Mouse (Mus musculus): ENCODE measurements around the gene Elp5.

Gene Elp5

DNA sequence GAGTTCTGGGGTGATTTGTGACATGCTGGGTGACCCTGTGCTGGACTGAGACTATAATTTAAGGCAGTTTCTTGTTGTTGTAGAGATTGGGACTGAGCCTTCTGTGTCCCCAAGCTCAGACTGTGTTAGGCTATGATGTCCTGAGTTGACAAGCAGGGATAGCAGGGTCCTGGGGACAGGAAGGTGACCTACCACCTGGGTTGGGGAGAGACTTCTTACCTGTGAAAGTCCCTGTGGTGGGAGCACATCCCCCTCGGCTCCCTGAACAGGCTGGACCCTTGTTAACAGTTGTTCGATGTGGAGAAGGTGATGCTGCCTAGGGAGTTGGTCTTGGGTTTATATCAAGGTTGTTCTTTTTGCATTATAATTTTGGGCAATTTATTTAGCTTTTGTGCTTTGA lies 20.2 kb upstream of the Elp5 start:
- Histone ChIP-seq H3K27me3 (ENCODE audit: control insufficient read depth, insufficient read depth, low read length, poor library complexity, severe bottlenecking) (no peaks in the 10 kb centered on the region), H3K36me3 (ENCODE audit: control insufficient read depth, insufficient read depth, low read length, poor library complexity, severe bottlenecking) (peaks cover 12% of the 10 kb centered on the region)
- no peak for DNase-seq (ENCODE audit: low read depth, low spot score)

DNA sequence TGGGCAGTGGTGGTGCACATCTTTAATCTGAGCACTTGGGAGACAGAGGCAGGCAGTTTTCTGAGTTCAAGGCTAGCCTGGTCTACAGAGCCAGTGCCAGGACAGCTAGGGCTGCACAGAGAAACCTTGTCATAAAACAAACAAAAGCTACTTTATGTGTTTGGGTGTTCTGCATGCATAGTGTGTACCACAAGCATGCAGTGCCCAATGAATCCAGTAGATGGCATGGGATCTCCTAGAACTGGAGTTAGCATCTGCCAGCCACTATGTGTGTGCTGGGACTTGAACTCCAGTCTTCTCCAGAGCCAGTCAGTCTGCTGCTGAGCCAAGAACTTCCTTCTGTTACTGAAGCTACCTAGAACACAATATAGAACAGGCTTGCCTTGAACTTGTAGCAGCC lies 19.5 kb upstream of the Elp5 start:
- no peaks in the 10 kb centered on the region for H3K27me3 ChIP-seq (ENCODE audit: control insufficient read depth, insufficient read depth, low read length, poor library complexity, severe bottlenecking)
- DNase-seq (ENCODE audit: low read depth, low spot score) = peak; percentile 78
- H3K36me3 ChIP-seq (ENCODE audit: control insufficient read depth, insufficient read depth, low read length, poor library complexity, severe bottlenecking) = peaks cover 12% of the 10 kb centered on the region

DNA sequence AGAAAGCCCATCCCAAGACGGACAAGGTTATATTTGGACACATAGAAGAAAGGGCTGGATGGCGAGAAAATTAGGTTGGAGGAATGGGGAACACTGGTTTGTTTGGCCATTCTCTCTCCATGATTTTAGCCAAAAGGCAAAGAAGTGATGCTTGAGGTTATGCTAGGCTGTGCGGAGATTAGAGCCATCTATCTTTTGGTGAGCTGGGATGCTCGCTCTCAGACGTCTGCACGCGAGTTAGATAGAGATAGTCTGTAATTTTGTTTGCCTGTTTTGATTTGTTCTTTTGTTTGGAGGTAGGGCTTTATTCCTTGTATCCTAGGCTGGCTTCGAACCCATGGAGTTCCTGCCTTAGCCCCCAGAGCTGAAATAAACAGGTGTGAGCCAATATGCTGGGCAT lies 18.8 kb upstream of the Elp5 start:
- Histone ChIP-seq H3K27me3 (ENCODE audit: control insufficient read depth, insufficient read depth, low read length, poor library complexity, severe bottlenecking) (no peaks in the 10 kb centered on the region), H3K36me3 (ENCODE audit: control insufficient read depth, insufficient read depth, low read length, poor library complexity, severe bottlenecking) (peaks cover 10% of the 10 kb centered on the region)
- DNase-seq (ENCODE audit: low read depth, low spot score) = no peak

DNA sequence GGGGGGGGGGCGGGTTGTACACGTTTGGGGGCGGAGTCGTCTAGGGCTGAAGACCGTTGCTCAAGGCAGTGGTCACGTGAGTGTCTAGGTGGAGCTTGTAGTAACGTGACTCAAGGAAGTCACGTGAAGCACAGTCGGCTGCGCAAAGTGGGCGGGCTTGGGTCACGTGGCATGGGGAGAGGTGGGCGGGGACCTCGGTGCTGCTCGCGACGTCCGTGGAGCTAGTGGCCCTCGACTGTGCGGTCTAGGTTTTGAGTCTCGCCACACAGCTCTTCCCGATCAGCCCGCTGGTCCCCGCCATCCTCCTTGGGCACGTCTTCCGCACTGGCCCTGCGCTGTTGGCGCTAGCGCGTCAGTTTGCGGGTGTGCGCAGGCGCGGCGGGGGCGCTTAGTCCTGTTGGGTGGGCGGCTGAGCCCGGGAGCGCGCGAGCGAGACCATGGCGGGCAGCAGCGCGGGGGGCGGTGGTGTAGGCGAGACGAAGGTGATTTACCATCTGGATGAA lies 18.1 kb upstream of the Elp5 start, which contains the start of gene Dvl2:
Gene Dvl2 (plus strand): TSS at position 200 of the 503 bp plus-strand sequence.
- peak; percentile 98 for DNase-seq (ENCODE audit: low read depth, low spot score)
- Histone ChIP-seq H3K27me3 (ENCODE audit: control insufficient read depth, insufficient read depth, low read length, poor library complexity, severe bottlenecking) (no peaks in the 10 kb centered on the region), H3K36me3 (ENCODE audit: control insufficient read depth, insufficient read depth, low read length, poor library complexity, severe bottlenecking) (peaks cover 9% of the 10 kb centered on the region)

DNA sequence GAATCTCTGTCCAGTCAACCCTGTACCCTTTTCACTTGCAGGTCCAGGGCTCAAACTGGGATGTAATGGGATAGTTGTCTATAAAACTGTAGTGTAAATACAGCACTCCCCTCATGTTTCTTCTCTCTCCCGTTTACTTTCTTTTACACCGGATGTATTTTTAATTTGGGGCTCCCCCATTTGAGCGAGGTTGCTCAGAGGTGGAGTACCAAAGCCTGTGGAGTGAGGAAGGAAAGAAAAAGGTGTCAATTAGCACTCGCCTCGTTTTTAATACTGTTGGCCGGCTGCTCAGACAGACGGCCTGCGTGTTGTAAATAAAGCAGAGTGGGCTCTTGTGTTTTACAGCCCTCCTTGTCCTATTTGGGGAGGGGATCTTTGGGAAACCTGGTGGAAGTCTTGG lies 17.3 kb upstream of the Elp5 start:
- Histone ChIP-seq H3K36me3 (ENCODE audit: control insufficient read depth, insufficient read depth, low read length, poor library complexity, severe bottlenecking) (peaks cover 11% of the 10 kb centered on the region), H3K27me3 (ENCODE audit: control insufficient read depth, insufficient read depth, low read length, poor library complexity, severe bottlenecking) (no peaks in the 10 kb centered on the region)
- no peak for DNase-seq (ENCODE audit: low read depth, low spot score)

DNA sequence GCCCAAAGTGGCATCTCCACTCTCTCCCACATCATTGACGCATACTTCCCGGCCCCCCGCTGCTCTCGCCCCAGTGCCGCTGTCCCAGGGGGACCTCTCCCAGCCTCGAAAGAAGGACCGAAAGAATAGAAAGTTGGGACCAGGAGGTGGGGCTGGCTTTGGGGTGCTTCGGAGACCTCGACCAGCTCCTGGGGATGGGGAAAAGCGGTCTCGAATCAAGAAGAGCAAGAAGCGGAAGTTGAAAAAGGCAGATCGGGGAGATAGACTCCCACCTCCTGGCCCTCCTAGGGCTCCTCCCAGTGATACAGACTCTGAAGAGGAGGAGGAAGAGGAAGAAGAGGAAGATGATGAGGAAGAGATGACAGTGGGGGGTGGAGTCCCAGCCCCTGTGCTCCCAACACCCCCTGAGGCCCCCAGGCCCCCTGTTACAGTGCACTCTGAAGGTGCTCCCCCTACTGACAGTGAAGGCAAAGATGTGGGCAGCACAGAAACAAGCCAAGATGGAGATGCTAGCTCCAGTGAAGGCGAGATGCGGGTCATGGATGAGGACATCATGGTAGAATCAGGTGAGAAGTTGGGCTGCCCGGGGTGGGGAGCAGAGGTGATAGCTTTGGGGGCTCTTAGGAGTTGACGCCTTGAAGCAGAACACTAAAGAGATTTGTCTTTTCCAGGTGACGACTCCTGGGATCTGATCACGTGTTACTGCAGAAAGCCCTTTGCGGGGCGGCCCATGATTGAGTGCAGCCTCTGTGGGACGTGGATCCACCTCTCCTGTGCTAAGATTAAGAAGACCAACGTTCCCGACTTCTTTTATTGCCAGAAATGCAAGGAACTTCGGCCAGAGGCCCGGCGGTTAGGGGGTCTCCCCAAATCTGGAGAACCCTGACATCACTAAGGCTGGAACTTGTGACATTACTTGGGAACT lies 16.5 kb upstream of the Elp5 start:
- DNase-seq (ENCODE audit: low read depth, low spot score) = peak; percentile 37
- H3K36me3 ChIP-seq (ENCODE audit: control insufficient read depth, insufficient read depth, low read length, poor library complexity, severe bottlenecking) = peaks cover 15% of the 10 kb centered on the region
- H3K27me3 ChIP-seq (ENCODE audit: control insufficient read depth, insufficient read depth, low read length, poor library complexity, severe bottlenecking) = no peaks in the 10 kb centered on the region

DNA sequence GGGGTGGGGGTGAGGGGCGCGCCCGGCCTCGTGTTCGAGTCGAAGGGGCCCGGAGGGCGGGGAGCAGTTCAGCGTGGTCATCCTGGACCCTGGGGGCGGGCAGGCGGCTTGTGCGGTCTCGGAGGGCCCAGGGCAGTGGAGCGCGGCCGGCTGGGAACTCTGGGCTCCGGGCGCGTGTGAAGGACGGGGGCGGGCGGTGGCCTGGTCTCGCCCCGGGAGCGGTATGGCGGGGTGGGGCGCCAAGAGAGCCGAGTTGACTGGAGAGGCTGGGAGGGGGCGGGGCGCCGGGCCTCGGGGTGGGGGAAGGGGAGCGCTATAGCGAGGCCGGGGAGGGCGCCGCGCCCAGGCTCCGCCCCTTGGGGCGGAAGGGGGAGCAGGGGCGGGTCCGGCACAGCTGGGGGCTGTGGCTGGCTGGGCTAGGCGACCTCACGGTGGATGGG lies 14.8 kb upstream of the Elp5 start:
- Histone ChIP-seq H3K27me3 (ENCODE audit: control insufficient read depth, insufficient read depth, low read length, poor library complexity, severe bottlenecking) (no peaks in the 10 kb centered on the region), H3K36me3 (ENCODE audit: control insufficient read depth, insufficient read depth, low read length, poor library complexity, severe bottlenecking) (peaks cover 18% of the 10 kb centered on the region)
- peak; percentile 90 for DNase-seq (ENCODE audit: low read depth, low spot score)

DNA sequence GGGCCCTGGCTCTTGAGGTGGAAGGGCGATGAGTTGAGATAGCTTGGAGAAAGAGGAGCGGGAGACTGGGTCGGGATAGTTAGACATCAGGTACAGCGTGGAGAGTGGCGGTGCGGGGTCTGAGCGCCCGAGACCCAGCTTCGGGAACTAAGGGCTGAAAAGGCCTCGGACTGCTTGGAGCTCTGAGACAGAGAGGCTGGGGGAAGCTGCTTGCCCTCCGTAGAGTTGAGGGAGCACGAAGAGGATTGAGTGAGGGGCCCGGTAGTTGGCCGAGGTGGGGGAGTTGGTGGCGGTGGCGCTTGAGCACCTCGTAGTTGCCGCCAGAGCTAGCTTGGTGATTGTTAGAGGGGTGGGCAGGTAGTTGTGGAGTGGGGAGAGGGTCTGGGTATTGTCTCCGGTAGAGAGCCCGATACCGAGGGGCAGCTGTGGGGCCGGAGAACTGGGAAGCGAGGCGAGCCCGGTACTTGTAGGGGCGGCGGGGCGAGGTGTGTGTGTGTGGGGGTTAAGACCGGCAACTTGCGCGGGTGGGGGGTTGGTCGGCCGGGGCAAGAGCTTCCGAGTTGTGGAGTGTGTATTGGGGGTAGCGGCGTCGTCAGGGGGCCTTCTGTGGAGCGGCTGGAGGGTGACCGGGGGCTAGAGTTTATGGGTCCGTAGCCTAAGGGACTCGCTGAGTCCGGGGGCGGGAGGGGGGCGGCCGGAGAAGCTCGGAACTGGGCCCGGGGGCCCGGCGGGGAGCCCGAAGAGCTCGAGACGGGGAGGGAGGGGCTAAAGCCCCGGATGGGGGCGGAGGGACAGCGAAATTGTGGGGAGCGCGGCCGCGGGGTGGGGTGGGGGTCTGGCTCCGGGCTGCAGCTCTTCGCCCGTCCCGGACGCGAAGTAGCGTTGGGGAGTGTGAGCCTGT lies 14.1 kb upstream of the Elp5 start:
- peak; percentile 74 for DNase-seq (ENCODE audit: low read depth, low spot score)
- Histone ChIP-seq H3K36me3 (ENCODE audit: control insufficient read depth, insufficient read depth, low read length, poor library complexity, severe bottlenecking) (peaks cover 18% of the 10 kb centered on the region), H3K27me3 (ENCODE audit: control insufficient read depth, insufficient read depth, low read length, poor library complexity, severe bottlenecking) (no peaks in the 10 kb centered on the region)

DNA sequence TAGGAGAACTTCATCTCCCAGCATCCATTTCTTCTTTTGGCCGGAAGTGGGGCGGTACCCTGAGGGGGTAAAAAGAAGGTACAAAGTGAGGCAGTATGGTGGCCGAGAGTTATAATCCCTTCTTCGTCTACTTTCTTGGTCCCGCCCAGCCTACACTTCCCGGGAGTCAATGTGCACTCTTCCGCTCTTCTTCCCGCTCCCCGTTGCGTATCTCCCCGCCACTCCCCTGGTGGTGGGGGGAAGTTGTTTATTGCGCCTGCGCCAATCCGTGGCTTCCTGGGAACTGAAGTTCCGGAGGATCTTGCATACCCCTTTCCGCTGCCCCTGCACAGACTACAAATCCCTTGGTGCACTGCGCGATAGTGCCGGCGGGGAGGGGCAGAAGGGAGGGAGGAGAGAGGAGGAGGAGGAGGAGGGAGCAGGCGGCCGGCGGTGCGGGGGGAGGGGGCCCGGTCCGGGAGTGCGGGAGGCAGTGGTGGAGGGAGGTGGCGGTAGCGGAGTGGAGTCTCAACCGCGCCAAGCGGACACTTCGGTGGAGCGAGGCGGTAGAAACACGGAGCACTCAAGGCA lies 13.2 kb upstream of the Elp5 start, which contains the start of gene Phf23:
Gene Phf23 (plus strand): TSS at position 387 of the 570 bp plus-strand sequence.
- DNase-seq (ENCODE audit: low read depth, low spot score) = peak; percentile 98
- Histone ChIP-seq H3K36me3 (ENCODE audit: control insufficient read depth, insufficient read depth, low read length, poor library complexity, severe bottlenecking) (peaks cover 18% of the 10 kb centered on the region), H3K27me3 (ENCODE audit: control insufficient read depth, insufficient read depth, low read length, poor library complexity, severe bottlenecking) (no peaks in the 10 kb centered on the region)

DNA sequence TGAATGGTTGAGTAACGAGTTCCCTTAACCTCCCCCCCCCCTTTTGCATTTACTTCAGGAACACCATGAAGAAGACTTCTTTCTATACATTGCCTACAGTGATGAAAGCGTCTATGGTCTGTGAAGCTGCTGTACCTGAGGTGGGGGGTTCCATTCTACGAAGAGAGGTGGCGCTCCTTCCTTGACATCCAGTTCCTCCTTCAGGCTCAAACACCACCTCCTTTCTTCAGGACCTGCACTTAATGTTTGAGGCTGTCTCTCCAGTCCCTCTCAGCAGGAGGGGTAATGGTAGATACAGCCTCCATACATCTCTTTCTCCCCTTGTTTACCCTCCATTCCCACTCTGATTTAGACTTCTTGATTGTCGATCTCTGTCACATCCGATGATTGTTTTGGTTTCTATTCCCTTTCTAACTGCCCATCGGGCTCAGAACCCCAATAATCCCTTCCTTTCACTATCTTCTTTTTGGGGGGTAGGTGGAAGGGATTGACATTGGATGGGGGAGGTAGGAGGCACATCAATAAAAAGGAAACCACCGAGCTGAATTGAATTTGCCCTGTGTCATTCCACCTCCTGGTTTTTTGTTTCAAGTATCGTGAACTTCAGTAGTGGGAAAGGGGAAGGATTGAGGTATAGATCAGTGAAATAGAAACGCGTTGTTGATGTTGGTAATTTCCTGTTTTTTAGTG lies 12.2 kb upstream of the Elp5 start:
- no peak for DNase-seq (ENCODE audit: low read depth, low spot score)
- H3K36me3 ChIP-seq (ENCODE audit: control insufficient read depth, insufficient read depth, low read length, poor library complexity, severe bottlenecking) = peaks cover 22% of the 10 kb centered on the region
- no peaks in the 10 kb centered on the region; the same call in 1 of the 2 replicates for H3K27me3 ChIP-seq (ENCODE audit: control insufficient read depth, insufficient read depth, low read length, poor library complexity, severe bottlenecking)

DNA sequence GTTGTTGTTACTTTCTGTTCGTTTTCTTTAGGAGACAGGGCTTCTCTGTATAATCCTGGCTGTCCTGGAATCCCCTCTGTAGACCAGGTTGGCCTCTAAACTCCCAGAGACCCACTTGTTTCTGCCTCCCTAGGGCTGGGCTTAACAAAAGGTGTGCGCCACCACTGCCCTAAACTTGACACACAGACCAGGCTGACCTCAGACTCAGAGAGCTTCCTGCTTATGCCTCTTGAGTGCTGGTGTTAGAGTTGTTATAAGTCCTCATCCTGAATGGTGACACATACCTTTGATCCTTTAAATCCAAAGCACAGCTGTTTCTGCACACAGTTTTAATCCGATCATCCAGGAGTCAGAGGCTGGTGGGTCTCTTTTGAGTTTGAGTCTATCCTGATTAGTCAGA lies 10.6 kb upstream of the Elp5 start:
- Histone ChIP-seq H3K36me3 (ENCODE audit: control insufficient read depth, insufficient read depth, low read length, poor library complexity, severe bottlenecking) (peaks cover 15% of the 10 kb centered on the region), H3K27me3 (ENCODE audit: control insufficient read depth, insufficient read depth, low read length, poor library complexity, severe bottlenecking) (no peaks in the 10 kb centered on the region; the same call in 1 of the 2 replicates)
- DNase-seq (ENCODE audit: low read depth, low spot score) = no peak

DNA sequence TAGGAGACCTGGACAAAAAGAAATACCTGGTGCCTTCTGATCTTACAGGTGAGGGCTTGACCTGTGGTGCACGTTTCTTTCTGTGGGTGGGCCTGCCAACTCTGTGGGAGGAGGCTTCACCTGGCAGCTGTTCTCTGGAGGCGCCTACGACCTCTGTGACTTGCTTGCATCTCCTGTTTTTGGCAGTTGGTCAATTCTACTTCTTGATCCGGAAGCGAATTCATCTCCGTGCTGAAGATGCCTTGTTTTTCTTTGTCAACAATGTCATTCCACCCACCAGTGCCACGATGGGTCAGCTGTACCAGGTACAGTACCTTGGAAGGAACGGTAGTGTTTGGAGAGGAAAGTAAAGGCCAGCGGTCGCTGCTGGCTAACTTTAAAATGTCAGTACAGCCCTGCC lies 10.1 kb upstream of the Elp5 start:
- H3K36me3 ChIP-seq (ENCODE audit: control insufficient read depth, insufficient read depth, low read length, poor library complexity, severe bottlenecking) = peaks cover 15% of the 10 kb centered on the region
- DNase-seq (ENCODE audit: low read depth, low spot score) = no peak
- H3K27me3 ChIP-seq (ENCODE audit: control insufficient read depth, insufficient read depth, low read length, poor library complexity, severe bottlenecking) = no peaks in the 10 kb centered on the region; the same call in 1 of the 2 replicates

DNA sequence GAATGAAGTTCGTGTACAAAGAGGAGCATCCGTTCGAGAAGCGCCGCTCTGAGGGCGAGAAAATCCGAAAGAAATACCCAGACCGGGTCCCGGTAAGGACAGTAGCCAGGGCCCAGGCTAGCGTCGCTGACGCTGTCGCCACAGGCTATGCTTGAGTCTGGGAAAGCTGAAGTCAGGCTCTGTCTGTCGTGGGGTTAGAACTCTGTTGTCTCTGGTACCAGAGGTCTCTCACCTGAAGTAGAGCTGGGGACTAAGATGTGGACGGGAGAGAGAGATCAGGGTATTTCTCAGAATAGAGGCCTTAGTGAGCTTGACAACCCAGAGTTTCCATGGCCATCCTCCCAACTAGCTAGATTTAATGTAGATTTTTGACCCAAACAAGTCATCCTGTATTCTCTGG lies 9.4 kb upstream of the Elp5 start:
- DNase-seq (ENCODE audit: low read depth, low spot score) = no peak

More for the DNA sequence above, 9.4 kb upstream of the Elp5 start:
- peaks cover 15% of the 10 kb centered on the region for H3K36me3 ChIP-seq (ENCODE audit: control insufficient read depth, insufficient read depth, low read length, poor library complexity, severe bottlenecking)
- H3K27me3 ChIP-seq (ENCODE audit: control insufficient read depth, insufficient read depth, low read length, poor library complexity, severe bottlenecking) = no peaks in the 10 kb centered on the region; the same call in 1 of the 2 replicates
